Mouse (Mus musculus) monocyte, adult 5-6 weeks (primary cell): ENCODE measurements around the gene Tspo. TPM values are rescaled to one million over a fixed set of nuclear protein-coding genes. Genes with fewer than 3 reads are reported as not detected.

Experiments used
- ATAC-seq: fragments of 153-309, 156-312 bp; replicated peaks from 2 replicates; pipeline ENCODE4 v1.8.0; 2017; ENCODE audit warnings: mild to moderate bottlenecking; ENCODE audit not compliant: low TSS enrichment, insufficient number of reproducible peaks, severe bottlenecking, poor library complexity, low FRiP score
- total RNA-seq: library from RNA; stranded (forward); fragments of 200-1000, 200-491, 200-594 nt; gene quantifications from 3 replicates; pipeline ENCODE4 v1.2.3, GENCODE M21; 2017

Tspo gene
- total RNA-seq, 1 experiment from 2014 or later = 34.9 TPM

- ATAC-seq = no peak
These were observed 24.5 kb upstream of the Tspo start for GRCm38 (mm10) chr15:83538855-83539254.

- ATAC-seq = no peak
These were observed 23.5 kb upstream of the Tspo start for GRCm38 (mm10) chr15:83539905-83540304.

- no peak for ATAC-seq
These were observed 21.6 kb upstream of the Tspo start for GRCm38 (mm10) chr15:83541647-83542287.

GRCm38 (mm10) chr15:83546029-83546428, 17.4 kb upstream of the Tspo start:
- ATAC-seq = no peak

GRCm38 (mm10) chr15:83547144-83547543, 16.2 kb upstream of the Tspo start:
- ATAC-seq = no peak

- no peak for ATAC-seq
These were observed 13.3 kb upstream of the Tspo start for GRCm38 (mm10) chr15:83550137-83550536.

- no peak for ATAC-seq
These were observed 9.6 kb upstream of the Tspo start for GRCm38 (mm10) chr15:83553831-83554230.

- peak; percentile 91 for ATAC-seq
These were observed 8.0 kb upstream of the Tspo start for GRCm38 (mm10) chr15:83555161-83555974.

GRCm38 (mm10) chr15:83560941-83561477, 2.4 kb upstream of the Tspo start:
- no peak for ATAC-seq

GRCm38 (mm10) chr15:83562626-83563270, 644 bp upstream of the Tspo start:
- ATAC-seq = peak; percentile 45; the same call in 1 of the 2 replicates

- ATAC-seq = peak; percentile 23; the same call in 1 of the 2 replicates
These were observed 662 bp downstream of the Tspo start for GRCm38 (mm10) chr15:83563857-83564651.

GRCm38 (mm10) chr15:83565434-83565833, 2.0 kb downstream of the Tspo start:
- ATAC-seq = no peak

- ATAC-seq = no peak
These were observed 2.6 kb downstream of the Tspo start for GRCm38 (mm10) chr15:83566006-83566405.

GRCm38 (mm10) chr15:83567728-83568127, 4.3 kb downstream of the Tspo start:
- no peak for ATAC-seq

GRCm38 (mm10) chr15:83568544-83568943, 5.2 kb downstream of the Tspo start:
- ATAC-seq = no peak

GRCm38 (mm10) chr15:83569682-83570081, 6.3 kb downstream of the Tspo start:
- ATAC-seq = no peak

- ATAC-seq = no peak
These were observed 7.2 kb downstream of the Tspo start for GRCm38 (mm10) chr15:83570641-83571040.

GRCm38 (mm10) chr15:83571636-83572035, 8.2 kb downstream of the Tspo start:
- ATAC-seq = no peak

- ATAC-seq = no peak
These were observed 8.7 kb downstream of the Tspo start for GRCm38 (mm10) chr15:83572132-83572531.
